Mouse (Mus musculus): ENCODE measurements around the gene Dna2.
A peak's percentile ranks its signal among the peaks of the same experiment; 100 is the strongest.

Gene Dna2

GRCm38 (mm10) chr10:62980039-62980954, 33.5 kb downstream of the Dna2 start, which contains the start of gene Rufy2:
TSS of gene Rufy2 (plus strand) at chr10:62980223.
- peak; percentile 76 to 83 for DNase-seq (ENCODE audit: low spot score in 2 of 2)

- DNase-seq (ENCODE audit: low spot score in 2 of 2): no peak
Observed at GRCm38 (mm10) chr10:62984072-62984471, 37.2 kb downstream of the Dna2 start.

GRCm38 (mm10) chr10:62984495-62984894, 37.7 kb downstream of the Dna2 start:
- DNase-seq (ENCODE audit: low spot score in 2 of 2): no peak

GRCm38 (mm10) chr10:62987341-62987740, 40.5 kb downstream of the Dna2 start:
- no peak for DNase-seq (ENCODE audit: low spot score in 2 of 2)

GRCm38 (mm10) chr10:62990636-62991035, 43.8 kb downstream of the Dna2 start:
- DNase-seq (ENCODE audit: low spot score in 2 of 2): no peak

- no peak for DNase-seq (ENCODE audit: low spot score in 2 of 2)
Observed at GRCm38 (mm10) chr10:62993991-62994390, 47.2 kb downstream of the Dna2 start.

- no peak for DNase-seq (ENCODE audit: low spot score in 2 of 2)
Observed at GRCm38 (mm10) chr10:63000584-63000983, 53.8 kb downstream of the Dna2 start.

- no peak for DNase-seq (ENCODE audit: low spot score in 2 of 2)
Observed at GRCm38 (mm10) chr10:63003252-63003651, 56.4 kb downstream of the Dna2 start.

- DNase-seq (ENCODE audit: low spot score in 2 of 2): no peak
Observed at GRCm38 (mm10) chr10:63004556-63004955, 57.7 kb downstream of the Dna2 start.

GRCm38 (mm10) chr10:63008193-63008592, 61.4 kb downstream of the Dna2 start:
- no peak for DNase-seq (ENCODE audit: low spot score in 2 of 2)

- DNase-seq (ENCODE audit: low spot score in 2 of 2): no peak
Observed at GRCm38 (mm10) chr10:63010268-63010667, 63.4 kb downstream of the Dna2 start.

GRCm38 (mm10) chr10:63011556-63011955, 64.7 kb downstream of the Dna2 start:
- DNase-seq (ENCODE audit: low spot score in 2 of 2): no peak

GRCm38 (mm10) chr10:63013476-63013875, 66.7 kb downstream of the Dna2 start:
- DNase-seq (ENCODE audit: low spot score in 2 of 2): no peak

- DNase-seq (ENCODE audit: low spot score in 2 of 2): no peak
Observed at GRCm38 (mm10) chr10:63014168-63014567, 67.3 kb downstream of the Dna2 start.

GRCm38 (mm10) chr10:63019304-63019703, 72.5 kb downstream of the Dna2 start:
- DNase-seq (ENCODE audit: low spot score in 2 of 2): no peak

GRCm38 (mm10) chr10:63021702-63022101, 74.9 kb downstream of the Dna2 start:
- DNase-seq (ENCODE audit: low spot score in 2 of 2): no peak

GRCm38 (mm10) chr10:63022541-63023120, 75.8 kb downstream of the Dna2 start:
- DNase-seq (ENCODE audit: low spot score in 2 of 2): no peak

- peak; percentile 46 to 48 for DNase-seq (ENCODE audit: low spot score in 2 of 2)
Observed at GRCm38 (mm10) chr10:63023121-63023748, 76.4 kb downstream of the Dna2 start.

Data from frontal cortex, postnatal 25 days (tissue).